Mouse (Mus musculus) lung, embryonic 16.5 days (tissue): ENCODE data around the gene Per1. TPM values are rescaled to one million over a fixed set of nuclear protein-coding genes. Genes with fewer than 3 reads are reported as not detected.
"Not testable (repeated sequence)": the region's sequence is repeated elsewhere in the genome, so short reads cannot be mapped to it uniquely, and the experiment has no call there.

Experiments used
- ATAC-seq: fragments of 200-750 bp; cut with Nextera tagmentation; 2 replicates; pipeline ENCODE4 v1.8.0; 2017; ENCODE audit warnings: low read depth, mild to moderate bottlenecking, moderate library complexity
- H3K27ac ChIP-seq: fragments of 300-500 bp; sonication (generic); 2 replicates; pipeline ENCODE4 v1.5.1; 2014; ENCODE audit warnings: mild to moderate bottlenecking, control low read depth, low read length
- H3K27me3 ChIP-seq: fragments of 300-500 bp; sonication (generic); 2 replicates; pipeline ENCODE4 v1.6.1; 2014; ENCODE audit warnings: low read depth, low read length, mixed read lengths; ENCODE audit not compliant: control insufficient read depth, insufficient read depth
- H3K36me3 ChIP-seq: fragments of 300-500 bp; sonication (generic); 2 replicates; pipeline ENCODE4 v1.6.1; 2014; ENCODE audit warnings: low read length; ENCODE audit not compliant: control insufficient read depth, insufficient read depth
- H3K4me1 ChIP-seq: fragments of 300-500 bp; sonication (generic); replicated peaks from 2 replicates; pipeline ENCODE4 v1.6.1; 2014; ENCODE audit warnings: low read length, mixed read lengths; ENCODE audit not compliant: control insufficient read depth, insufficient read depth
- H3K4me2 ChIP-seq: fragments of 300-500 bp; sonication (generic); 2 replicates; pipeline ENCODE4 v1.6.1; 2014; ENCODE audit warnings: low read depth, low read length, control low read depth
- H3K4me3 ChIP-seq: fragments of 300-500 bp; sonication (generic); 2 replicates; pipeline ENCODE4 v1.5.1; 2014; ENCODE audit warnings: mild to moderate bottlenecking, low read length, control low read depth
- H3K9ac ChIP-seq: fragments of 300-500 bp; sonication (generic); 2 replicates; pipeline ENCODE4 v1.6.1; 2014; ENCODE audit warnings: low read length, control low read depth
- H3K9me3 ChIP-seq: fragments of 300-500 bp; sonication (generic); 2 replicates; pipeline ENCODE4 v1.6.1; 2016; ENCODE audit warnings: low read length; ENCODE audit not compliant: control insufficient read depth
- WGBS: fragments of 180-500 bp; shearing (Covaris S2); extraction: QIAGEN DNeasy Blood & Tissue Kit; methylation state at CpG from one replicate; pipeline ENCODE4 v1.1.7; 2014; 5-methylcytosine and 5-hydroxymethylcytosine counted together
- polyA plus RNA-seq: library from polyadenylated mRNA; unstranded; fragments of >200 nt; fragmentation: Nextera tagmentation; extraction: Ambion mirVana; gene quantifications from 2 replicates; pipeline ENCODE4 v1.2.1, GENCODE M21; 2015

Per1 gene
- polyA plus RNA-seq, 1 experiment from 2014 or later = 32.4 TPM

- Histone ChIP-seq H3K4me1 (peaks cover 26% of the 10 kb centered on the region), H3K4me2 (no peak overlapping the region), H3K27me3 (no peaks in the 10 kb centered on the region), H3K4me3 (no peak overlapping the region), H3K36me3 (peaks cover 10% of the 10 kb centered on the region; the same call in 1 of the 2 replicates), H3K9me3 (no peaks in the 10 kb centered on the region), H3K9ac (no peak overlapping the region), H3K27ac (no peak overlapping the region)
- WGBS = 89% methylated on average over 4 of the region's 4 CpGs
- no peak for ATAC-seq
Observed at GRCm38 (mm10) chr11:69092871-69093270, 2.1 kb upstream of the Per1 start.

- H3K4me3 ChIP-seq, H3K36me3 ChIP-seq, H3K9me3 ChIP-seq, H3K9ac ChIP-seq, ATAC-seq, H3K27me3 ChIP-seq, H3K4me2 ChIP-seq: not testable (repeated sequence)
- Histone ChIP-seq H3K4me1 (peaks cover 34% of the 10 kb centered on the region), H3K27ac (peak overlapping the region; percentile 98)
- 84% methylated on average over 7 of the region's 7 CpGs for WGBS
Observed at GRCm38 (mm10) chr11:69093856-69094255, 1.2 kb upstream of the Per1 start.

GRCm38 (mm10) chr11:69095511-69096231, 654 bp downstream of the Per1 start:
- peaks cover 36% of the 10 kb centered on the region for H3K4me1 ChIP-seq
- WGBS = 2% methylated on average over 27 of the region's 27 CpGs
- no peak for ATAC-seq
- H3K27ac ChIP-seq = peak overlapping the region; percentile 98
- peak overlapping the region; percentile 96 for H3K4me2 ChIP-seq
- peak overlapping the region; percentile 86 for H3K9ac ChIP-seq
- H3K4me3 ChIP-seq = peak overlapping the region; percentile 68
- peaks cover 7% of the 10 kb centered on the region for H3K36me3 ChIP-seq
- H3K27me3 ChIP-seq = no peaks in the 10 kb centered on the region
- no peaks in the 10 kb centered on the region for H3K9me3 ChIP-seq

- no peaks in the 10 kb centered on the region for H3K27me3 ChIP-seq
- peak overlapping the region; percentile 96 for H3K4me2 ChIP-seq
- peak overlapping the region; percentile 98 for H3K27ac ChIP-seq
- peak overlapping the region; percentile 68 for H3K4me3 ChIP-seq
- H3K4me1 ChIP-seq = peaks cover 38% of the 10 kb centered on the region
- no peaks in the 10 kb centered on the region for H3K9me3 ChIP-seq
- H3K9ac ChIP-seq = peak overlapping the region; percentile 86
- no peak; the same call in 1 of the 2 replicates for ATAC-seq
- 5% methylated on average over 9 of the region's 9 CpGs for WGBS
- H3K36me3 ChIP-seq = peaks cover 12% of the 10 kb centered on the region
Observed at GRCm38 (mm10) chr11:69096360-69096986, 1.5 kb downstream of the Per1 start.

- ATAC-seq = peak; percentile 59
- Histone ChIP-seq H3K36me3 (peaks cover 20% of the 10 kb centered on the region), H3K27me3 (no peaks in the 10 kb centered on the region), H3K9me3 (no peaks in the 10 kb centered on the region), H3K27ac (peak overlapping the region; percentile 98), H3K4me2 (peak overlapping the region; percentile 96), H3K4me1 (peaks cover 38% of the 10 kb centered on the region), H3K9ac (peak overlapping the region; percentile 86), H3K4me3 (peak overlapping the region; percentile 68)
- 1% methylated on average over 29 of the region's 29 CpGs for WGBS
Observed at GRCm38 (mm10) chr11:69096987-69097900, 2.2 kb downstream of the Per1 start.

GRCm38 (mm10) chr11:69098039-69098761, 3.2 kb downstream of the Per1 start:
- H3K27ac ChIP-seq = peak overlapping the region; percentile 98
- no peaks in the 10 kb centered on the region for H3K27me3 ChIP-seq
- peaks cover 38% of the 10 kb centered on the region for H3K4me1 ChIP-seq
- no peak for ATAC-seq
- no peaks in the 10 kb centered on the region for H3K9me3 ChIP-seq
- peak overlapping the region; percentile 68 for H3K4me3 ChIP-seq
- WGBS = 14% methylated on average over 8 of the region's 8 CpGs
- H3K4me2 ChIP-seq = peak overlapping the region; percentile 96
- H3K36me3 ChIP-seq = peaks cover 25% of the 10 kb centered on the region
- peak overlapping the region; percentile 78 for H3K9ac ChIP-seq

GRCm38 (mm10) chr11:69098762-69099091, 3.7 kb downstream of the Per1 start:
- Histone ChIP-seq H3K36me3 (peaks cover 30% of the 10 kb centered on the region), H3K4me1 (peaks cover 38% of the 10 kb centered on the region), H3K9me3 (no peaks in the 10 kb centered on the region), H3K4me3 (peak overlapping the region; percentile 68), H3K9ac (peak overlapping the region; percentile 78), H3K4me2 (peak overlapping the region; percentile 96), H3K27ac (peak overlapping the region; percentile 98), H3K27me3 (no peaks in the 10 kb centered on the region)
- peak; percentile 15; the same call in 1 of the 2 replicates for ATAC-seq
- under 1% methylated on average over 19 of the region's 19 CpGs for WGBS

GRCm38 (mm10) chr11:69099177-69099914, 4.3 kb downstream of the Per1 start:
- Histone ChIP-seq H3K4me2 (peak overlapping the region; percentile 96), H3K36me3 (peaks cover 36% of the 10 kb centered on the region), H3K4me1 (peaks cover 33% of the 10 kb centered on the region), H3K27ac (peak overlapping the region; percentile 98), H3K27me3 (no peaks in the 10 kb centered on the region), H3K9me3 (no peaks in the 10 kb centered on the region), H3K9ac (peak overlapping the region; percentile 78), H3K4me3 (peak overlapping the region; percentile 68)
- WGBS = under 1% methylated on average over 22 of the region's 22 CpGs
- no peak for ATAC-seq
